Mouse (Mus musculus) T-helper 2 cell (primary cell): Measurements from ENCODE around the gene Fbxl19.

ENCODE experiments used
- in situ Hi-C: fragments of 300-600 bp; cut with MboI, MseI; formaldehyde crosslinking; loops from one replicate; pipeline ENCODE4 v1.15.1; 2025; ENCODE audit warnings: high pct_unique_total_duplicates

The Fbxl19 gene

GRCm38 (mm10) chr7:127800435-127801009 lies 56.2 kb downstream of the Fbxl19 start, which contains the start of gene Hsd3b7:
Gene Hsd3b7 (plus strand): TSS chr7:127800604.
- in situ Hi-C loops = no loop called here

- in situ Hi-C loops = no loop called here
Observed at GRCm38 (mm10) chr7:127801010-127801621, 56.8 kb downstream of the Fbxl19 start.

DNA sequence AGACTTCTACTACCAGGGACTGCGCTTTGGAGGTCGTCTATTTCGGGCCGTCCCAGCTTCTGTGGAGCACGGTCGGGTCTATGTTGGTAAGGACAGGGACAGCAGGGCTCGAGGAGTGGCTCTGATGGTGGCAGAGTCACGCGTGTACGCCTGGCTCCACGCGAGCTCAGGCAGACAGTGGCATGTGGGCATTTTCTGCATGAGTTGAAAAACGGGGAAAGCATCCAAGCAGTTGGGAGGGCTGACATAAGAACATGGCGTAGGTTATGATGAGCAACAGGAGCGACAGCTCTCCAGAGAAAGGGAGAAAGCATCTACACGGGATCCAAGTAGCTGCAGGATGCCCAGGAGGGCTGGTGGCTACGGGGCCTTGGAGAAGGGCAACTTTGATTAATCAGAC lies 58.0 kb downstream of the Fbxl19 start:
- in situ Hi-C loops = no loop called here

GRCm38 (mm10) chr7:127808821-127809220 lies 64.5 kb downstream of the Fbxl19 start:
- in situ Hi-C loops = no loop called here

- in situ Hi-C loops = no loop called here
Observed at GRCm38 (mm10) chr7:127809846-127810245, 65.5 kb downstream of the Fbxl19 start.

DNA sequence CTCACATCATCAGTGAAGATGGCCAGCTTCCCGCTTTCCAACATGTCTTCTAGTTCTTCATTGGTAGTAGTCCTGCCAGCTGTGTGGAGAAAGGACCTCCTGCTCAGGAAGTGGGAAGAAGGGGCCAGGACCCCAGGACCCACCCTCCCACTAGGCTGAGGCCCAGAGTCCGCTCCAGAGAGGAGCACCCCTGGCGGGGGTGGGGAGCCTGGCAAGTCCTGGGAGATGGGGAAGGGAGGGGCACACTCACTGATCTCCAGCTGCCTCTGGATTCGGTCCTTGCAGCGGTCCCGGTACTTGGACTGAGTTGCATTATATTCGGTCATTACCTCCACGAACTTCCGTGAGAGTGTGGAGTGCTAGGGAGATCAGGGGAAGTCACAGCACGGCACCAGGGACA lies 66.3 kb downstream of the Fbxl19 start:
- in situ Hi-C loops = no loop called here

GRCm38 (mm10) chr7:127811240-127811639 lies 66.9 kb downstream of the Fbxl19 start:
- in situ Hi-C loops = no loop called here

GRCm38 (mm10) chr7:127812292-127812691 lies 67.9 kb downstream of the Fbxl19 start:
- in situ Hi-C loops = no loop called here

- in situ Hi-C loops = no loop called here
Observed at GRCm38 (mm10) chr7:127813821-127814220, 69.5 kb downstream of the Fbxl19 start.

GRCm38 (mm10) chr7:127814241-127814921 lies 70.0 kb downstream of the Fbxl19 start:
- in situ Hi-C loops = no loop called here

DNA sequence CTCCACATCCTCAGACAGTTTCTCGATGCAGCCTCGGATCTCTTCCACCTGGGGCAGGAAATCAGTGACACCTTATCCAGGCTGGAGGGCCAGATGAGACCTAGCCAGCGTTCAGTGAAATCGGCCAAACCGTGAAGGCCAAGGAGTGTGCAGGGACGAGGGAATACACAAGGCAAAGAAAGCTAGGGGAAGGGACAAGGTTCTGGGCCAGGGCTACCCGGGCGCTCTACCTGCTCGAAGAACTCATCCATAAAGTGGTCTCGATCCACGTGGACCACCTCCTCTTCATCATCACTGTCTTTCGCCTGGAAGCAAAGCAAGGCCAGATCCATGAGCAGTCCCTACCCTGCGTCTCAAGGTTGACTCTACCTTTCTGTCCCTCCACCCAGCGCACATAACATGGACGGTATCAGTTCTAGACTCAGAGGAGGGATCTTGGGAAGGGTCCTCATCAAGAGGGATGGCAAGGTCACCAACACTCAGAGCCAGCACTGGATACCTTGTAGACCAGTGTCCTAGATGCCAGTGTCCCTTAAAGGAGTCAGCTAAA lies 70.8 kb downstream of the Fbxl19 start:
- in situ Hi-C loops = no loop called here

DNA sequence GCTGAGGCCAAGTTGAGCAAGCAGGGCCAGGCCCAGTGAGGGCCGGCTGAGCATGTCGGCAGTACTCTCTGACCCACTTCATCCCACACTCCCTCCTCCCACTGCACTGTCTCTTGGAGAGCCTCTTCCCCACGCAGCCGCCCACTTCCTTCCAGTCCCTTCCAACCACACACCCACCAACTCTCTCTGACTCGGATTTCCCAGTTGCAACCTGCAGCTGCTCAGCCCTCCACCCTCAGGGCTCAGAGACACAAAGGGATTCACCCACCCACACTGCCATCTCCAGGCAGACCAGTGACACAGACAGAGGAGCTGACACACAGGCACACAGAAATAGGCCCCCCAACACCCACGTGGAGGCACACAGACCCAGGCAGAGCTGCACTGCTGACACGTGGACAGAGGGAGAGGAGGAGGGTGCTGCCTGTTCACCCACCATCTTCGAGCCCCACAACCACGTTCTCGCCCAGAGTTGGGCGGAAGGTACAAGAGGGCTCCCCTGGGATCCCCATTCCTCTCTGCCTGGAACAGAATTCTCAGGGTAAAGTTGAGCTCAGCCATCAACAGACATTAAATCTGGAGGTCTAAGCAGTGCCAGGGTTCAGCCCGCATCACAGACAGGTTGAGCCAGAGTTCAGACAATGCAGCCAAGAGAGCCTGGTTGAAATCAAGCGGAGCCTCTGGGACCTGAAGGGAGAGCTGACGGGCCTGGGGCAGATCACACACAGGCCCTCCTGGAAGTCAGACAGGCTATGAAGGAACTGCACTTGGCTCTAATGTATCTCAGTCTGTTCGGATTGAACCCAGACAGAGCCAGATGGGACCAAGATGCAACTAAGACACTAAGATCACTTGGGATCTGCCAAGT lies 71.8 kb downstream of the Fbxl19 start:
- in situ Hi-C loops = no loop called here

GRCm38 (mm10) chr7:127817053-127817452 lies 72.7 kb downstream of the Fbxl19 start:
- in situ Hi-C loops = no loop called here

DNA sequence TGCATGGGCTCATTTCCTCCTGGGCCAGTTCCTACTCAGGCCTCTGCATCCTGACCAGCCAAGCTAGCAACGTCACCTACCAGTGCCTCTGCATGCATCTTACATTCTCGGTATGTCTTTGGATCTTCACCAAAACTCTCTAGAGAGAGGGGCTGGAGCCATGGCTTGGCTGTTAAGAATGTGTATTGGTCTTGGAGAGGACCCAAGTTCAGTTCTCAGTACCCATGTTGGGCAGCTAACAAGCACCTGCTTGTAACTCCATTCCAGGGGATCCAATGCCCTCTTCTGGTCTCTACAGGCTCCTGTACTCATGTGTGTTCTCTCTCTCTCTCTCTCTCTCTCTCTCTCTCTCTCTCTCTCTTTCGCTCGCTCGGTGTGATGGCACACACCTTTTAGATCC lies 73.4 kb downstream of the Fbxl19 start:
- in situ Hi-C loops = no loop called here
